Mouse (Mus musculus): ENCODE data around the gene Cbx8. TPM values are rescaled to one million over a fixed set of nuclear protein-coding genes. Genes with fewer than 3 reads are reported as not detected.

The Cbx8 gene
- polyA plus RNA-seq, 1 experiment from 2014 or later, result 9.8 TPM

- 23% methylated on average over 21 of the region's 21 CpGs for WGBS
- Histone ChIP-seq H3K27ac (no peak overlapping the region), H3K36me3 (ENCODE audit: poor library complexity, severe bottlenecking) (no peaks in the 10 kb centered on the region)
These were observed 33.0 kb downstream of the Cbx8 start for GRCm38 (mm10) chr11:119007461-119008456.

GRCm38 (mm10) chr11:119006462-119006861, 34.3 kb downstream of the Cbx8 start:
- 71% methylated on average over 3 of the region's 3 CpGs for WGBS
- no peak overlapping the region for H3K4me3 ChIP-seq
- no peaks in the 10 kb centered on the region for H3K4me1 ChIP-seq
- H3K27ac ChIP-seq, result no peak overlapping the region
- H3K9me3 ChIP-seq (replicated peaks), result no peaks in the 10 kb centered on the region
- no peak overlapping the region for H3K4me2 ChIP-seq
- ATAC-seq, result no peak
- no peaks in the 10 kb centered on the region for H3K36me3 ChIP-seq (ENCODE audit: poor library complexity, severe bottlenecking)
- no peak overlapping the region for H3K9ac ChIP-seq
- no peaks in the 10 kb centered on the region; the same call in 1 of the 2 replicates for H3K27me3 ChIP-seq

More at GRCm38 (mm10) chr11:119007461-119008456, 33.0 kb downstream of the Cbx8 start:
- H3K4me1 ChIP-seq, result no peaks in the 10 kb centered on the region
- H3K4me2 ChIP-seq, result peak overlapping the region; percentile 41
- no peaks in the 10 kb centered on the region for H3K9me3 ChIP-seq (replicated peaks)
- 0 out of 2 replicates have a peak overlapping the region, but pooled peaks have one; percentile 34 for H3K9ac ChIP-seq
- no peaks in the 10 kb centered on the region for H3K27me3 ChIP-seq
- H3K4me3 ChIP-seq, result peak overlapping the region; percentile 24
- no peak for ATAC-seq

GRCm38 (mm10) chr11:119005547-119006275, 35.1 kb downstream of the Cbx8 start:
- H3K4me2 ChIP-seq, result no peak overlapping the region
- 93% methylated on average over 10 of the region's 10 CpGs for WGBS
- no peak for ATAC-seq

GRCm38 (mm10) chr11:119001493-119002128, 39.2 kb downstream of the Cbx8 start:
- WGBS, result 78% methylated on average over 4 of the region's 4 CpGs
- Histone ChIP-seq H3K4me2 (no peak overlapping the region), H3K27me3 (peaks cover 19% of the 10 kb centered on the region), H3K36me3 (ENCODE audit: poor library complexity, severe bottlenecking) (no peaks in the 10 kb centered on the region), H3K9ac (no peak overlapping the region), H3K4me3 (no peak overlapping the region), H3K27ac (no peak overlapping the region), H3K9me3 (replicated peaks) (no peaks in the 10 kb centered on the region), H3K4me1 (peaks cover 21% of the 10 kb centered on the region)
- no peak for ATAC-seq

More at GRCm38 (mm10) chr11:119005547-119006275, 35.1 kb downstream of the Cbx8 start:
- Histone ChIP-seq H3K9ac (no peak overlapping the region), H3K9me3 (replicated peaks) (no peaks in the 10 kb centered on the region), H3K36me3 (ENCODE audit: poor library complexity, severe bottlenecking) (no peaks in the 10 kb centered on the region), H3K4me3 (no peak overlapping the region), H3K4me1 (no peaks in the 10 kb centered on the region), H3K27ac (no peak overlapping the region), H3K27me3 (peaks cover 7% of the 10 kb centered on the region; the same call in 1 of the 2 replicates)

- Histone ChIP-seq H3K9me3 (replicated peaks) (no peaks in the 10 kb centered on the region), H3K27me3 (peaks cover 22% of the 10 kb centered on the region), H3K4me1 (peaks cover 21% of the 10 kb centered on the region), H3K4me3 (no peak overlapping the region), H3K27ac (no peak overlapping the region), H3K4me2 (no peak overlapping the region), H3K9ac (no peak overlapping the region), H3K36me3 (ENCODE audit: poor library complexity, severe bottlenecking) (no peaks in the 10 kb centered on the region)
- no peak for ATAC-seq
- 68% methylated on average over 2 of the region's 2 CpGs for WGBS
These were observed 39.9 kb downstream of the Cbx8 start for GRCm38 (mm10) chr11:119000877-119001276.

GRCm38 (mm10) chr11:118999361-118999804, 41.4 kb downstream of the Cbx8 start:
- H3K4me3 ChIP-seq, result peak overlapping the region; percentile 27
- peak overlapping the region; percentile 53; the same call in 1 of the 2 replicates for H3K9ac ChIP-seq
- ATAC-seq, result peak; percentile 59

GRCm38 (mm10) chr11:118998540-118999265, 42.1 kb downstream of the Cbx8 start:
- H3K36me3 ChIP-seq (ENCODE audit: poor library complexity, severe bottlenecking), result no peaks in the 10 kb centered on the region
- no peaks in the 10 kb centered on the region for H3K9me3 ChIP-seq (replicated peaks)
- H3K27ac ChIP-seq, result peak overlapping the region; percentile 62
- WGBS, result 5% methylated on average over 30 of the region's 30 CpGs
- peak overlapping the region; percentile 58 for H3K4me2 ChIP-seq
- H3K9ac ChIP-seq, result peak overlapping the region; percentile 53; the same call in 1 of the 2 replicates
- peaks cover 32% of the 10 kb centered on the region for H3K4me1 ChIP-seq
- H3K27me3 ChIP-seq, result peaks cover 34% of the 10 kb centered on the region
- ATAC-seq, result peak; percentile 82
- H3K4me3 ChIP-seq, result peak overlapping the region; percentile 27

More at GRCm38 (mm10) chr11:118999361-118999804, 41.4 kb downstream of the Cbx8 start:
- 2% methylated on average over 26 of the region's 26 CpGs for WGBS
- Histone ChIP-seq H3K36me3 (ENCODE audit: poor library complexity, severe bottlenecking) (no peaks in the 10 kb centered on the region), H3K9me3 (replicated peaks) (no peaks in the 10 kb centered on the region), H3K27ac (no peak overlapping the region), H3K4me2 (peak overlapping the region; percentile 58), H3K4me1 (peaks cover 32% of the 10 kb centered on the region), H3K27me3 (peaks cover 27% of the 10 kb centered on the region)

- no peak for ATAC-seq
- Histone ChIP-seq H3K36me3 (ENCODE audit: poor library complexity, severe bottlenecking) (no peaks in the 10 kb centered on the region), H3K4me1 (peaks cover 32% of the 10 kb centered on the region), H3K4me3 (no peak overlapping the region), H3K9ac (no peak overlapping the region), H3K4me2 (no peak overlapping the region), H3K27ac (no peak overlapping the region), H3K27me3 (peaks cover 37% of the 10 kb centered on the region), H3K9me3 (replicated peaks) (no peaks in the 10 kb centered on the region)
- WGBS, result 84% methylated on average over 3 of the region's 3 CpGs
These were observed 43.6 kb downstream of the Cbx8 start for GRCm38 (mm10) chr11:118997182-118997581.

- Histone ChIP-seq H3K27ac (peak overlapping the region; percentile 21; the same call in 1 of the 2 replicates), H3K9ac (no peak overlapping the region), H3K9me3 (replicated peaks) (no peaks in the 10 kb centered on the region), H3K4me3 (no peak overlapping the region), H3K36me3 (ENCODE audit: poor library complexity, severe bottlenecking) (no peaks in the 10 kb centered on the region), H3K4me2 (no peak overlapping the region), H3K27me3 (peaks cover 29% of the 10 kb centered on the region), H3K4me1 (peaks cover 32% of the 10 kb centered on the region)
- no peak; the same call in 1 of the 2 replicates for ATAC-seq
- WGBS, result 32% methylated on average over 4 of the region's 4 CpGs
These were observed 45.3 kb downstream of the Cbx8 start for GRCm38 (mm10) chr11:118995448-118995847.

- Histone ChIP-seq H3K4me1 (peaks cover 11% of the 10 kb centered on the region), H3K9me3 (replicated peaks) (no peaks in the 10 kb centered on the region), H3K27me3 (peaks cover 25% of the 10 kb centered on the region), H3K27ac (no peak overlapping the region), H3K9ac (no peak overlapping the region), H3K4me3 (no peak overlapping the region), H3K4me2 (no peak overlapping the region), H3K36me3 (ENCODE audit: poor library complexity, severe bottlenecking) (no peaks in the 10 kb centered on the region)
- 84% methylated on average over 3 of the region's 3 CpGs for WGBS
- no peak for ATAC-seq
These were observed 48.0 kb downstream of the Cbx8 start for GRCm38 (mm10) chr11:118992781-118993180.

- Histone ChIP-seq H3K4me1 (no peaks in the 10 kb centered on the region), H3K9ac (no peak within 1 kb of the TSS), H3K27ac (no peak within 1 kb of the TSS), H3K4me3 (no peak within 1 kb of the TSS), H3K4me2 (no peak within 1 kb of the TSS), H3K9me3 (replicated peaks) (no peaks in the 10 kb centered on the region), H3K36me3 (ENCODE audit: poor library complexity, severe bottlenecking) (no peaks in the 10 kb centered on the region), H3K27me3 (0 out of 2 replicates have a peak, but pooled peaks cover 2% of the 10 kb centered on the region)
- no peak for ATAC-seq
- WGBS, result 90% methylated on average over 10 of the region's 10 CpGs
These were observed 52.8 kb downstream of the Cbx8 start, which contains the start of gene Enpp7 for GRCm38 (mm10) chr11:118987999-118988398. Enpp7 (plus strand) TSS chr11:118988188.
